In genomic region chr5:103738509-103738908, GRCm38 (mm10) we compare ENCODE assay signal across 20 mouse cellular contexts. TPM values are rescaled to one million over a fixed set of nuclear protein-coding genes. Genes with fewer than 3 reads are reported as not detected.
DNase-seq lines count a peak whose midpoint lies in the region; ATAC-seq and TF ChIP-seq lines count a peak whose summit lies in the region.
"Had no signal": no experiment of that assay in that cellular context is flagged by ENCODE, and none has a peak within 500 bp of the region (broad histone marks: within the 10 kb centered on the region; RNA-seq: fewer than 3 reads in every experiment).

No protein-coding gene starts in this region.

- H3K4me1 ChIP-seq in bone marrow, adult 2 months (ENCODE audit: control insufficient read depth, insufficient read depth, low read length), result peaks cover 12% of the 10 kb centered on the region
- peaks cover 63% of the 10 kb centered on the region for H3K4me1 ChIP-seq in liver, postnatal 0 days (ENCODE audit: insufficient read depth)
- no peaks in the 10 kb centered on the region for H3K4me1 ChIP-seq in hindbrain, embryonic 14.5 days (replicated peaks; ENCODE audit: control insufficient read depth, insufficient read depth, low read length)
- H3K4me1 ChIP-seq: forebrain, embryonic 15.5 days; midbrain, embryonic 13.5 days; neural tube, embryonic 15.5 days had no signal

- H3K4me3 ChIP-seq in bone marrow, adult 2 months (replicated peaks; ENCODE audit: control insufficient read depth, low read depth, low read length), result no peak overlapping the region
- no peak overlapping the region for H3K4me3 ChIP-seq in liver, postnatal 0 days (ENCODE audit: low read depth, low read length)
- no peak overlapping the region for H3K4me3 ChIP-seq in layer of hippocampus, adult 2 months
- H3K4me3 ChIP-seq in hindbrain, embryonic 14.5 days (replicated peaks; ENCODE audit: low read length), result no peak overlapping the region
- H3K4me3 ChIP-seq: embryonic facial prominence, embryonic 15.5 days; forebrain, embryonic 15.5 days; left cerebral cortex, adult 2 months; limb, embryonic 10.5 days; midbrain, embryonic 13.5 days; neural tube, embryonic 15.5 days had no signal

- no peaks in the 10 kb centered on the region for H3K27me3 ChIP-seq in liver, postnatal 0 days (ENCODE audit: insufficient read depth, low read length)
- H3K27me3 ChIP-seq in hindbrain, embryonic 14.5 days (ENCODE audit: control insufficient read depth, insufficient read depth, low read length), result no peaks in the 10 kb centered on the region
- H3K27me3 ChIP-seq: embryonic facial prominence, embryonic 15.5 days; forebrain, embryonic 15.5 days; midbrain, embryonic 13.5 days; neural tube, embryonic 15.5 days had no signal

- H3K9ac ChIP-seq in liver, postnatal 0 days (replicated peaks), result peak overlapping the region; percentile 36
- no peak overlapping the region for H3K9ac ChIP-seq in hindbrain, embryonic 14.5 days
- H3K9ac ChIP-seq: embryonic facial prominence, embryonic 15.5 days; forebrain, embryonic 15.5 days; lung, embryonic 14.5 days; midbrain, embryonic 13.5 days; neural tube, embryonic 15.5 days had no signal

- 74% methylated on average over 5 of the region's 5 CpGs for WGBS in bone marrow, adult 2 months
- WGBS in liver, postnatal 0 days (ENCODE audit: insufficient replicate concordance), result 45% methylated on average over 5 of the region's 5 CpGs
- WGBS in hindbrain, embryonic 14.5 days, result 82% methylated on average over 5 of the region's 5 CpGs

- DNase-seq in kidney, adult 11 months, result peak; percentile 51
- no peak for DNase-seq in kidney, postnatal 10 days
- peak; percentile 40 for DNase-seq in liver
- DNase-seq in liver, postnatal 0 days, result no peak
- DNase-seq in layer of hippocampus, adult 2 months (ENCODE audit: low spot score in 2 of 2), result no peak
- no peak for DNase-seq in hindbrain, embryonic 14.5 days (ENCODE audit: low spot score)
- DNase-seq in c-Kit-positive CD71-positive TER-119-positive erythroid progenitor cells, embryonic 14.5 days (ENCODE audit: low spot score), result no peak
- DNase-seq: adrenal gland, postnatal 25 days; cerebellum, postnatal 10 days; embryo, embryonic 11 days; lung, embryonic 14.5 days; right cerebral cortex, postnatal 25 days; thymus, adult 18-20 months had no signal

- H3K9me3 ChIP-seq in liver, postnatal 0 days (ENCODE audit: low read length), result no peaks in the 10 kb centered on the region
- H3K9me3 ChIP-seq in hindbrain, embryonic 14.5 days (ENCODE audit: control insufficient read depth, low read length), result no peaks in the 10 kb centered on the region
- H3K9me3 ChIP-seq: embryonic facial prominence, embryonic 15.5 days; forebrain, embryonic 15.5 days; limb, embryonic 10.5 days; midbrain, embryonic 13.5 days; neural tube, embryonic 15.5 days had no signal

- H3K4me2 ChIP-seq in liver, postnatal 0 days (ENCODE audit: low read depth, low read length), result peak overlapping the region; percentile 46
- no peak overlapping the region for H3K4me2 ChIP-seq in hindbrain, embryonic 14.5 days (replicated peaks)
- H3K4me2 ChIP-seq: embryonic facial prominence, embryonic 15.5 days; forebrain, embryonic 15.5 days; lung, embryonic 14.5 days; midbrain, embryonic 13.5 days; neural tube, embryonic 15.5 days had no signal

- no peaks in the 10 kb centered on the region for H3K36me3 ChIP-seq in liver, postnatal 0 days (replicated peaks; ENCODE audit: insufficient read depth, low read length)
- H3K36me3 ChIP-seq in hindbrain, embryonic 14.5 days (replicated peaks; ENCODE audit: control insufficient read depth, insufficient read depth), result no peaks in the 10 kb centered on the region
- H3K36me3 ChIP-seq: embryonic facial prominence, embryonic 15.5 days; forebrain, embryonic 15.5 days; limb, embryonic 10.5 days; midbrain, embryonic 13.5 days; neural tube, embryonic 15.5 days had no signal

- no peak for TF ChIP-seq POLR2A in bone marrow, adult 2 months (IDR thresholded peaks at IDR 0.05; ENCODE audit: borderline replicate concordance, control insufficient read depth, low read depth, low read length)

- TF ChIP-seq EP300 in liver, postnatal 0 days (IDR thresholded peaks at IDR 0.05; ENCODE audit: low read depth), result no peak

- ATAC-seq in liver, postnatal 0 days, result no peak
- ATAC-seq in hindbrain, embryonic 14.5 days (ENCODE audit: low FRiP score), result no peak
- ATAC-seq: forebrain, embryonic 15.5 days; midbrain, embryonic 13.5 days had no signal

- TF ChIP-seq CTCF in bone marrow, adult 2 months (IDR thresholded peaks at IDR 0.05; ENCODE audit: control insufficient read depth, insufficient read depth, low read length), result no peak
- no peak for TF ChIP-seq CTCF in liver, postnatal 0 days (IDR thresholded peaks at IDR 0.05; ENCODE audit: low read depth)
- no peak for TF ChIP-seq CTCF in layer of hippocampus, adult 2 months (conservative IDR thresholded peaks at IDR 0.05)

- H3K27ac ChIP-seq in bone marrow, adult 2 months (ENCODE audit: control insufficient read depth, insufficient read depth, low read depth, low read length, poor library complexity), result peak overlapping the region; percentile 74
- peak overlapping the region; percentile 89 for H3K27ac ChIP-seq in liver, postnatal 0 days (ENCODE audit: low read depth)
- no peak overlapping the region for H3K27ac ChIP-seq in layer of hippocampus, adult 2 months
- H3K27ac ChIP-seq in hindbrain, embryonic 14.5 days, result no peak overlapping the region
- H3K27ac ChIP-seq: embryonic facial prominence, embryonic 15.5 days; forebrain, embryonic 15.5 days; left cerebral cortex, adult 2 months; limb, embryonic 10.5 days; midbrain, embryonic 13.5 days; neural tube, embryonic 15.5 days had no signal

RNA-seq across cellular contexts. Expression of gene Aff1, which starts 46.3 kb away (rescaled TPM):
- 25.1 and 41.4 TPM in 2 replicates for polyA plus RNA-seq in bone marrow, adult 2 months (2011; ENCODE audit: insufficient read depth, insufficient read length, low replicate concordance, missing spikeins)
- polyA plus RNA-seq in liver, postnatal 0 days (2015; fragmentation: Nextera tagmentation; extraction: Ambion mirVana), result 4.7 and 5.0 TPM in 2 replicates
- 10 to 100 TPM; 18.0 to 21.3 TPM for total RNA-seq in layer of hippocampus, adult 2 months (2021)
- 2.7 and 3.9 TPM in 2 replicates for polyA plus RNA-seq in hindbrain, embryonic 14.5 days (2014; fragmentation: Nextera tagmentation; extraction: Ambion mirVana)

Comparison
In these comparisons a context has a peak if more than half of its experiments do, and no peak if none do; other contexts are left out.
1. DNase-seq: peak in kidney, adult 11 months (single experiment) and liver (single experiment); none in kidney, postnatal 10 days (single experiment), liver, postnatal 0 days (single experiment), layer of hippocampus, adult 2 months (0 of 2), hindbrain, embryonic 14.5 days (single experiment) and c-Kit-positive CD71-positive TER-119-positive erythroid progenitor cells, embryonic 14.5 days (single experiment).
2. H3K27ac ChIP-seq: peak in bone marrow, adult 2 months (single experiment) and liver, postnatal 0 days (single experiment); none in layer of hippocampus, adult 2 months (single experiment) and hindbrain, embryonic 14.5 days (single experiment).